Mouse (Mus musculus) midbrain, postnatal 0 days (tissue): ENCODE measurements around the gene Prdm16. TPM values are rescaled to one million over a fixed set of nuclear protein-coding genes. Genes with fewer than 3 reads are reported as not detected.

Source experiments
- ATAC-seq: fragments of 200-750 bp; cut with Nextera tagmentation; 2 replicates; pipeline ENCODE4 v1.8.0; 2017; ENCODE audit warnings: moderate number of reproducible peaks, mild to moderate bottlenecking, moderate TSS enrichment, moderate library complexity; ENCODE audit not compliant: low FRiP score
- DNase-seq: peaks from one replicate; pipeline ENCODE4 v3.0.0-alpha.2; 2015; ENCODE audit warnings: low spot score
- H3K27ac ChIP-seq: fragments of 300-500 bp; sonication (generic); 2 replicates; pipeline ENCODE4 v1.5.1; 2014; ENCODE audit warnings: low read depth, mild to moderate bottlenecking, low read length, mixed read lengths
- H3K27me3 ChIP-seq: fragments of 300-500 bp; sonication (generic); 2 replicates; pipeline ENCODE4 v1.6.1; 2014; ENCODE audit warnings: low read length, control low read depth, mixed read lengths; ENCODE audit not compliant: insufficient read depth
- H3K36me3 ChIP-seq: fragments of 300-500 bp; sonication (generic); 2 replicates; pipeline ENCODE4 v1.6.1; 2014; ENCODE audit warnings: low read length, control low read depth, mixed read lengths; ENCODE audit not compliant: insufficient read depth
- H3K4me1 ChIP-seq: fragments of 300-500 bp; sonication (generic); 2 replicates; pipeline ENCODE4 v1.6.1; 2014; ENCODE audit warnings: mild to moderate bottlenecking, control low read depth, antibody characterized with exemption, low read length, mixed read lengths; ENCODE audit not compliant: insufficient read depth
- H3K4me2 ChIP-seq: fragments of 300-500 bp; sonication (generic); 2 replicates; pipeline ENCODE4 v1.6.1; 2014; ENCODE audit warnings: low read depth, mild to moderate bottlenecking, low read length, mixed read lengths; ENCODE audit not compliant: poor library complexity, severe bottlenecking
- H3K4me3 ChIP-seq: fragments of 300-500 bp; sonication (generic); 2 replicates; pipeline ENCODE4 v1.5.1; 2014; ENCODE audit warnings: low read depth, mild to moderate bottlenecking, low read length, moderate library complexity
- H3K9ac ChIP-seq: fragments of 300-500 bp; sonication (generic); replicated peaks from 2 replicates; pipeline ENCODE4 v1.6.1; 2014; ENCODE audit warnings: mild to moderate bottlenecking, low read length, moderate library complexity, mixed read lengths; ENCODE audit not compliant: poor library complexity, severe bottlenecking
- H3K9me3 ChIP-seq: fragments of 300-500 bp; sonication (generic); 2 replicates; pipeline ENCODE4 v1.6.1; 2016; ENCODE audit warnings: low read length, control low read depth
- CTCF ChIP-seq: IDR thresholded peaks from 2 replicates; pipeline ENCODE4 v1.5.1; 2016; ENCODE audit warnings: antibody characterized with exemption, mild to moderate bottlenecking
- WGBS: fragments of 180-500 bp; shearing (Covaris S2); extraction: QIAGEN DNeasy Blood & Tissue Kit; methylation state at CpG from one replicate; pipeline ENCODE4 v1.1.7; 2014; 5-methylcytosine and 5-hydroxymethylcytosine counted together
- polyA plus RNA-seq: library from polyadenylated mRNA; unstranded; fragments of >200 nt; fragmentation: Nextera tagmentation; extraction: Ambion mirVana; gene quantifications from 2 replicates; pipeline ENCODE4 v1.2.1, GENCODE M21; 2015
- total RNA-seq: library from RNA; depleted of rRNA; stranded (reverse); fragments of >200 nt; gene quantifications from 2 replicates; pipeline ENCODE4 v1.2.3, GENCODE M21; 2014

The Prdm16 gene
- total and polyA plus RNA-seq, 2 experiments from 2014 or later = 9.3 to 10.7 TPM

DNA sequence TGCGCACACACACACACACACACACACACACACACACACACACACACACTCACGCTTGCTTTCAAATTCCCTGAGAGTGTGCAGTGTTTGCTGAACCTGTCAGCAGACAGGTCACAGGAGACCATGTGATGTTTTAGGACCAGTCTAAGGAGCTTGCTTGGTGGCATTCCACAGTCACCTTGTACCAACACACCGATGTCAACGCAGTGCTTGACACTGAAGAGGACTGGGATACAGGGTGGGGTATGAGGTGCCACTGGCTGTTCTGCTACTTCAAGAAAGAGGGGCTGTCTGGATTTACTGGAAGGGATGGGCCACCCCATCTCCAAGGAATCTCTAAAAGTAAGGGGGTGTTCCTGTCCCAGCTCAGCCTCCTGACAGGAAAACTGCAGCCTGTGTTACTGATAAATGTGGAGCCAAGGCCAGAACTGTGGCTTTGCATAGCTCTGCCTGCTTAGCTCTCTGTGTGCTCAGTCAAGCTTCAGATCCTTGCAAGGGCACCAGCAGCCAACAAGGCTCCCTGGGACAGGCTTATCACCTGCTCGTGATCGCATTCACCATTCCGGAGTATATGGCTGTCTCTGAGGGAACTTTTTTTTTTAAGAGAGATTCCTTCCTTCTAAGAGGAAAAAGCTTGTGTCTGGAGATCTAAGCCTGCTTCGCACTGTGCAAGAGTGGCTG, 157.6 kb downstream of the Prdm16 start:
- ATAC-seq (no peak), DNase-seq (no peak)
- Histone ChIP-seq H3K4me1 (no peaks in the 10 kb centered on the region), H3K4me3 (no peak overlapping the region), H3K27ac (no peak overlapping the region), H3K9ac (no peak overlapping the region), H3K36me3 (no peaks in the 10 kb centered on the region), H3K4me2 (no peak overlapping the region), H3K9me3 (no peaks in the 10 kb centered on the region), H3K27me3 (peaks cover 21% of the 10 kb centered on the region)
- 84% methylated on average over 8 of the region's 8 CpGs for WGBS
- TF ChIP-seq CTCF = no peak

DNA sequence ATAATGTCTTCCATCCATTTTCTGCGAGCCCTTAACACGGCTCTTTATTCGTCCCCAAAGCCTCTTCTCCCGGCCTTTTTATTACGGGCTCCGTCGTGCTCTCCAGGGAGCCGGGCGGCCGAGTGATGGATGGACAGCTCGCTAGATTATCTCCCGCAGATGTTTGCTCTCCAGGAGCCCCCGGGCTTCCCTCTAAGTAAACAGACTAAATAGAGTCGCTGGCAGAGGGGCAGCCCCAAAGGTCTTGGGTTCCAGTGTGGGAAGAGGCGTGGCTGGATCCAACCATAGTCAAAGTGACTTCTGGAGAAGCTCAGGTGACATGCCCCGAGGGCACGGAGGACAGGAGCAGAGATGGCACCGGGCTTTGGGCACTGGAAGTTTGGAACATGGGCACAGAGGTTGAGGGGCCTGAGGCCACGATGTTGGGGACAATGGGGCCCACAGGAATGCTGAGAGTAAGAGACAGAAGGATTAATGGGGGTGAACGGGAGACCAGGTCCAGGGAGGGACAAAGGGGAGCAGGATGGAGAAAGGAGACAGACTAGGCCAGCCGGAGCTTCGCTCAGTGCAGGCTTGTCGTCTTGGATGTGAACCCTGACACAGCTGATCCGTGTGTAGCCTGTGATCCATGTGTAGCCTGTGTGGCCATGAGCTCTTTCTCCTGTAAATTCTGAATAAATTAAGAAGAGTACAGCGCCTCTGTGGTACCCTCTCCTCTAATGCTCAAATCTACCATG, 162.9 kb downstream of the Prdm16 start:
- H3K4me1 ChIP-seq = peaks cover 13% of the 10 kb centered on the region; the same call in 1 of the 2 replicates
- WGBS = 20% methylated on average over 25 of the region's 25 CpGs
- no peak overlapping the region for H3K4me3 ChIP-seq
- H3K9ac ChIP-seq = no peak overlapping the region
- peaks cover 21% of the 10 kb centered on the region for H3K27me3 ChIP-seq
- H3K27ac ChIP-seq = no peak overlapping the region
- ATAC-seq (no peak), DNase-seq (no peak)
- H3K4me2 ChIP-seq = no peak overlapping the region
- H3K36me3 ChIP-seq = no peaks in the 10 kb centered on the region
- no peak for TF ChIP-seq CTCF
- H3K9me3 ChIP-seq = no peaks in the 10 kb centered on the region

DNA sequence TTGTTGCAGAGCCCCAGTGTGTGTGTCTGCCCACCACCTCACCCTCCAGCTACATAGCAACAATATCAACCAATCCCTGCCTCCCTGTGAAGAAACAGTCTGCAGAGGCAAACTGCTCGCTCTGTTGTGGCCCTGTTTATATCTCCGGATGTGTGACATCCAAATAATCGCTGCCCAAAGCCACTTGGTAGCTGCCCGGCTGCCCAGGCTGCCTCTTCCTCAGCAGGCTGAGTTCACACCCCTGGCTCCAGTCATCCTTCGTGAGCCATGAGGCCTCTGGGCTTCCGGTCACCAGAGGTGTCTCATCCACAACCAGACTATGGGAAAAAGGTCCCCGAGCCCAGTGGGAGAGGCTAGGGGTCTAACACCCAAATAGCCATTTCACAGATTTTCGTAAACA, 164.1 kb downstream of the Prdm16 start:
- no peak overlapping the region for H3K27ac ChIP-seq
- TF ChIP-seq CTCF = no peak

DNA sequence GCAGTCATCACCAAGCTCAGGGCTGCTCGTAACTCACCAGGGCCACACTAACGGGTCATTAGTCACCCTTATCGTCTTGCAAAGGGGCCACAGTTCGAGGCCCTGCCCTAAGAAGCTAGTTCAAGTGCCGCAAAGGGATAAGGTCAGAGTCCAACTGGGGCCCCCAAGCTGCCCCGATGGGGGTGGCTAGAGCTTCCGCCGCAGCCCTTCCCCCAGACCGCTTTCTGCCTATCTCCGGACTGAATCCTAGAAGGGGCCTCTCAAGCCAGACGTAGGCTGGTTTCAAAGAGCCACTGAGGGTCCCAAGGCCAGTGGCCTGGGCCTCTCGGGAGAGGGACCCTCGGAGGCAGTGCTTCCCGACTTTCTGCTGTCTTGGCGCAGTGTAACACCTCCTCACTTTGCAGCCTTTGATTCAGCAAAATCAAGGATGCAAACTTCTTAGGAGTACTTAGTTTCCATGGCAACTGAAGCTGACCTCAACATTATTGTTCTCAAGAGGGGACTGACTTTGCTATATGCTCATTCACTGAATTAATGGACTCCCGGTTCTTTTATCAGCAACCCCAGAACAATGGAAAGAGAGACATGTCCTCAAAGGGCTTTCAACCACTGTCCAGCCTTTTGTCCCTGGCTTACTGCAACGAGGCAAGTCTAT, 165.1 kb downstream of the Prdm16 start:
- no peak overlapping the region for H3K27ac ChIP-seq
- WGBS = 13% methylated on average over 17 of the region's 17 CpGs
- peaks cover 13% of the 10 kb centered on the region; the same call in 1 of the 2 replicates for H3K4me1 ChIP-seq
- no peak overlapping the region for H3K4me3 ChIP-seq
- peaks cover 30% of the 10 kb centered on the region for H3K27me3 ChIP-seq
- DNase-seq = peak; percentile 75
- no peak overlapping the region for H3K9ac ChIP-seq
- H3K36me3 ChIP-seq = no peaks in the 10 kb centered on the region
- no peak for ATAC-seq
- peak overlapping the region; percentile 32 for H3K4me2 ChIP-seq
- TF ChIP-seq CTCF = no peak
- no peaks in the 10 kb centered on the region for H3K9me3 ChIP-seq

More for the DNA sequence above, 164.1 kb downstream of the Prdm16 start:
- H3K4me2 ChIP-seq = no peak overlapping the region
- no peaks in the 10 kb centered on the region for H3K9me3 ChIP-seq
- no peak overlapping the region for H3K4me3 ChIP-seq
- no peak for ATAC-seq
- no peak for DNase-seq
- H3K36me3 ChIP-seq = no peaks in the 10 kb centered on the region
- H3K9ac ChIP-seq = no peak overlapping the region
- 29% methylated on average over 8 of the region's 8 CpGs for WGBS
- peaks cover 21% of the 10 kb centered on the region for H3K27me3 ChIP-seq
- H3K4me1 ChIP-seq = peaks cover 13% of the 10 kb centered on the region; the same call in 1 of the 2 replicates

DNA sequence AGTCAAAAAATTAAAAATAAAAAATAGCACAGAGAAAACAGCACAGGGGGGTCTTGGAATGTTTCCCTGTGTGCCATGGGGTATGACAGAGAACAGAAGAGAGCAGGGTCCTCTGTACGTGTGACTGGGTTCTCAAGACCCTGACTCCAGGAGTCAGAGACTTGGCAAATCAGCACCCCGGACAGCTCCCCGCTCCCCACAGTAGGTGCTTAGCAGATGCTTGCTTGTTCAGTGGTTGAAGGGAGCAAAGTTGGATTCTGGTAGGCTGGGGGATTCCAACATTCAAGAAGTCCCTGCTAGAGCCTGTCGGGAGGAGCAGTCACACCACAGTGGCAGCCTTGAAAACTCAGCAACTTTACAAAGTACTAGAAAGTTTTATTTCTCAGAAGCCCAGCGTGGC, 170.4 kb downstream of the Prdm16 start:
- Histone ChIP-seq H3K27me3 (peaks cover 29% of the 10 kb centered on the region), H3K9me3 (no peaks in the 10 kb centered on the region), H3K4me1 (peaks cover under 1% of the 10 kb centered on the region; the same call in 1 of the 2 replicates), H3K4me2 (no peak overlapping the region), H3K9ac (no peak overlapping the region), H3K27ac (no peak overlapping the region), H3K4me3 (no peak overlapping the region), H3K36me3 (no peaks in the 10 kb centered on the region)
- ATAC-seq (no peak), DNase-seq (no peak)
- TF ChIP-seq CTCF = no peak
- 52% methylated on average over 5 of the region's 5 CpGs for WGBS

DNA sequence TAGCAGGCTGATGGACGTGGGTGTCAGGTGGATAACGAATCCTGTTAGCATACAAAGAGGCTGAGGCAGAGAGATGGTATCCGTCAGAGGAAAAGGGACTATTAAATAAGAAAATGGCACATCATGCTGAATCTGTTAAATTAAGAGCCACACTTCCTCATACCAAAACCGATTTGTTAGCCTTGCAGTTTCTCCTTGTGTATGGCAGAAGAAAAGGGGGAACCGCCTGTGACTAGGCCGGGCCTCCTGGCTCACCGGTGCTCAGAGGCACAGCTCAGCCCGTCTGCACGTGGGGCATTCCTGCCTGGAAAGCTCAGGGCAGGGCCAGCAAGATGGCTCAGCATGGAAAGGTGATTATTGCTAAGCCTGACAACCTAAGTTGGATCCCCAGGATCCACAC, 171.6 kb downstream of the Prdm16 start:
- Histone ChIP-seq H3K27me3 (peaks cover 24% of the 10 kb centered on the region), H3K4me3 (no peak overlapping the region), H3K9ac (no peak overlapping the region), H3K4me2 (no peak overlapping the region), H3K4me1 (no peaks in the 10 kb centered on the region; the same call in 1 of the 2 replicates), H3K27ac (no peak overlapping the region), H3K36me3 (no peaks in the 10 kb centered on the region), H3K9me3 (no peaks in the 10 kb centered on the region)
- ATAC-seq (no peak), DNase-seq (no peak)
- WGBS = 52% methylated on average over 9 of the region's 9 CpGs
- no peak for TF ChIP-seq CTCF
